Mouse (Mus musculus) C2C12 (cell line): ENCODE results near the gene Slc12a8. TPM values are rescaled to one million over a fixed set of nuclear protein-coding genes. Genes with fewer than 3 reads are reported as not detected.
A peak's percentile ranks its signal among the peaks of the same experiment; 100 is the strongest.

Experiments used
- H3K27me3 ChIP-seq: one replicate; pipeline ENCODE4 v1.6.1; 2011; ENCODE audit not compliant: control insufficient read depth, insufficient read depth, insufficient read length
- H3K36me3 ChIP-seq: one replicate; pipeline ENCODE4 v1.6.1; 2011; ENCODE audit not compliant: control insufficient read depth, insufficient read depth
- H3K4me3 ChIP-seq: one replicate; pipeline ENCODE4 v1.5.1; 2011; ENCODE audit warnings: mild to moderate bottlenecking, control low read depth; ENCODE audit not compliant: poor library complexity, insufficient read depth, severe bottlenecking
- H3K79me2 ChIP-seq: one replicate; pipeline ENCODE4 v1.6.1; 2011; ENCODE audit not compliant: control insufficient read depth, insufficient read depth
- H3K79me3 ChIP-seq: one replicate; pipeline ENCODE4 v1.6.1; 2011; ENCODE audit warnings: low read depth, control low read depth
- H3ac ChIP-seq: one replicate; pipeline ENCODE3; 2011; ENCODE audit warnings: low read depth; ENCODE audit not compliant: control insufficient read depth, insufficient read length
- CEBPB ChIP-seq: IDR thresholded peaks from one replicate; pipeline ENCODE4 v1.6.1; 2011; ENCODE audit warnings: low read depth, mild to moderate bottlenecking, control low read depth, moderate library complexity
- CTCF ChIP-seq: IDR thresholded peaks from one replicate; pipeline ENCODE4 v1.5.1; 2011; ENCODE audit not compliant: control insufficient read depth, insufficient read depth, insufficient read length
- FOSL1 ChIP-seq: IDR thresholded peaks from one replicate; pipeline ENCODE4 v1.8.0; 2011; ENCODE audit warnings: mild to moderate bottlenecking, low read length; ENCODE audit not compliant: poor library complexity, insufficient read depth, severe bottlenecking
- MAX ChIP-seq: IDR thresholded peaks from one replicate; pipeline ENCODE4 v1.6.1; 2011; ENCODE audit warnings: mild to moderate bottlenecking, control low read depth
- MYOD1 ChIP-seq: IDR thresholded peaks from one replicate; pipeline ENCODE4 v1.6.1; 2011; ENCODE audit warnings: low read depth; ENCODE audit not compliant: control insufficient read depth, insufficient read length
- MYOG ChIP-seq: IDR thresholded peaks from one replicate; pipeline ENCODE4 v1.6.1; 2011; ENCODE audit not compliant: control insufficient read depth, insufficient read length; ENCODE audit errors: extremely low read depth
- USF1 ChIP-seq: IDR thresholded peaks from one replicate; pipeline ENCODE4 v1.6.1; 2011; ENCODE audit warnings: low read depth, mild to moderate bottlenecking, control low read depth, moderate library complexity
- polyA plus RNA-seq: library from polyadenylated mRNA; unstranded; fragments of >200 nt; fragmentation: generic; extraction: Trizol; gene quantifications from one replicate; pipeline ENCODE4 v1.2.1, GENCODE M21; 2012; ENCODE audit warnings: missing spikeins

The Slc12a8 gene
- polyA plus RNA-seq, 1 experiment, result 0.06 TPM

- TF ChIP-seq CEBPB, result no peak
- TF ChIP-seq CTCF, result no peak
- TF ChIP-seq USF1, result no peak
- TF ChIP-seq MAX, result no peak
- TF ChIP-seq MYOD1, result no peak
- TF ChIP-seq MYOG, result no peak
- no peak for TF ChIP-seq FOSL1
- H3ac ChIP-seq, result no peak overlapping the region
Observed at GRCm38 (mm10) chr16:33659521-33659920, 142.4 kb downstream of the Slc12a8 start.

GRCm38 (mm10) chr16:33660125-33660524 lies 143.0 kb downstream of the Slc12a8 start:
- H3K27me3 ChIP-seq, result no peaks in the 10 kb centered on the region
- H3K4me3 ChIP-seq, result no peak overlapping the region
- H3K36me3 ChIP-seq, result no peaks in the 10 kb centered on the region
- H3K79me2 ChIP-seq, result no peaks in the 10 kb centered on the region
- TF ChIP-seq MYOG (no peak), CEBPB (no peak), USF1 (no peak), MYOD1 (no peak), CTCF (no peak), FOSL1 (no peak)
- H3ac ChIP-seq, result no peak overlapping the region
- H3K79me3 ChIP-seq, result no peaks in the 10 kb centered on the region

More at GRCm38 (mm10) chr16:33659521-33659920, 142.4 kb downstream of the Slc12a8 start:
- no peaks in the 10 kb centered on the region for H3K36me3 ChIP-seq
- no peaks in the 10 kb centered on the region for H3K79me3 ChIP-seq
- H3K79me2 ChIP-seq, result no peaks in the 10 kb centered on the region
- no peaks in the 10 kb centered on the region for H3K27me3 ChIP-seq
- H3K4me3 ChIP-seq, result no peak overlapping the region

- no peaks in the 10 kb centered on the region for H3K79me2 ChIP-seq
- H3K79me3 ChIP-seq, result no peaks in the 10 kb centered on the region
- H3K27me3 ChIP-seq, result no peaks in the 10 kb centered on the region
- H3K4me3 ChIP-seq, result no peak overlapping the region
- no peaks in the 10 kb centered on the region for H3K36me3 ChIP-seq
- no peak for TF ChIP-seq MYOG
- no peak for TF ChIP-seq MAX
- no peak for TF ChIP-seq MYOD1
- TF ChIP-seq CTCF, result no peak
- TF ChIP-seq CEBPB, result no peak
- TF ChIP-seq USF1, result no peak
- TF ChIP-seq FOSL1, result no peak
- no peak overlapping the region for H3ac ChIP-seq
Observed at GRCm38 (mm10) chr16:33662841-33663240, 145.7 kb downstream of the Slc12a8 start.

GRCm38 (mm10) chr16:33666226-33666625 lies 149.1 kb downstream of the Slc12a8 start:
- no peaks in the 10 kb centered on the region for H3K27me3 ChIP-seq
- no peaks in the 10 kb centered on the region for H3K79me2 ChIP-seq
- no peaks in the 10 kb centered on the region for H3K36me3 ChIP-seq
- no peak overlapping the region for H3K4me3 ChIP-seq
- no peak overlapping the region for H3ac ChIP-seq
- H3K79me3 ChIP-seq, result no peaks in the 10 kb centered on the region
- TF ChIP-seq CEBPB (no peak), MYOG (no peak), CTCF (no peak), USF1 (no peak), MAX (no peak), MYOD1 (no peak), FOSL1 (no peak)

- no peaks in the 10 kb centered on the region for H3K36me3 ChIP-seq
- no peak overlapping the region for H3ac ChIP-seq
- no peaks in the 10 kb centered on the region for H3K79me2 ChIP-seq
- H3K27me3 ChIP-seq, result no peaks in the 10 kb centered on the region
- H3K4me3 ChIP-seq, result no peak overlapping the region
- no peaks in the 10 kb centered on the region for H3K79me3 ChIP-seq
- peak; percentile 90 for TF ChIP-seq MYOD1
- TF ChIP-seq CTCF, result no peak
- TF ChIP-seq FOSL1, result peak; percentile 76
- TF ChIP-seq MAX, result no peak
- TF ChIP-seq MYOG, result no peak
- TF ChIP-seq USF1, result no peak
- TF ChIP-seq CEBPB, result peak; percentile 77
Observed at GRCm38 (mm10) chr16:33666985-33667538, 149.9 kb downstream of the Slc12a8 start.

- Histone ChIP-seq H3K79me3 (no peaks in the 10 kb centered on the region), H3K4me3 (no peak overlapping the region), H3ac (no peak overlapping the region), H3K36me3 (no peaks in the 10 kb centered on the region), H3K27me3 (no peaks in the 10 kb centered on the region), H3K79me2 (no peaks in the 10 kb centered on the region)
- TF ChIP-seq MYOG (no peak), CTCF (no peak), MAX (no peak), FOSL1 (no peak), CEBPB (no peak), USF1 (no peak), MYOD1 (no peak)
Observed at GRCm38 (mm10) chr16:33668448-33668847, 151.3 kb downstream of the Slc12a8 start.
